Mouse (Mus musculus) CD8-positive naive resting alpha-beta T cell, adult 2 months (primary cell): Measurements from ENCODE around the gene Slc35e2.
"Not testable (repeated sequence)": the region's sequence is repeated elsewhere in the genome, so short reads cannot be mapped to it uniquely, and the experiment has no call there.

Experiments used
- DNase-seq, 2 experiments: peaks; one replicate each; pipeline ENCODE4 v3.0.0; 2022; ENCODE audit warnings: low read depth in 2 of 2, low spot score in 2 of 2

Gene Slc35e2

GRCm38 (mm10) chr4:155669598-155670075, 68.4 kb downstream of the Slc35e2 start:
- no peak for DNase-seq

DNA sequence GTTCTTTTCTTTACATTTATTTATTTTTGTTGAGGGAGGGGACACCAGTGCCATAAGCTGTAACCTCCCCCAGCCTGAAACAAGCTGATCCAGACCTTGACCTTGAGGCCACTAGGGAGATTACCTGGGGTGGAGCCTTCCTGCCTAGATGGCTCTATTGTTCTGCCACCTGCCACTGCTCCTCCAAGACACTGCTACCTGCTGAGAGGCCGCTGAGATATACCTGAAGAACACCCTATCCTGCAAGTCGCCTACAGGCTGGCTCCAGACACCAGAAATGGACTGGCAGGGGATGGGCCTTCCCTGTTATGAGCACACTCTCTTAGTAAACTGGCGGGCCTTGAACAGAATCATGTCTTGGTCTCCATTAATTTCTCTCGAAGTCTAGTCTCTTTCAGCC, 69.0 kb downstream of the Slc35e2 start:
- not testable (repeated sequence) for DNase-seq

- DNase-seq = no peak
These were observed 70.9 kb downstream of the Slc35e2 start for GRCm38 (mm10) chr4:155672082-155672481.
